Mouse (Mus musculus) embryonic fibroblast, embryonic 13.5 days (primary cell): ENCODE measurements around the gene Cfl1. TPM values are rescaled to one million over a fixed set of nuclear protein-coding genes. Genes with fewer than 3 reads are reported as not detected.

ENCODE experiments used
- H3K27ac ChIP-seq: 2 replicates; pipeline ENCODE4 v1.5.1; 2012; ENCODE audit warnings: low read length, control low read depth, inconsistent platforms; ENCODE audit not compliant: insufficient read depth
- H3K4me1 ChIP-seq: 2 replicates; pipeline ENCODE4 v1.6.1; 2011; ENCODE audit warnings: low read length; ENCODE audit not compliant: control insufficient read depth, insufficient read depth
- H3K4me3 ChIP-seq: 2 replicates; pipeline ENCODE4 v1.5.1; 2011; ENCODE audit warnings: mild to moderate bottlenecking, control low read depth, low read length; ENCODE audit not compliant: insufficient read depth
- CTCF ChIP-seq: IDR thresholded peaks from 2 replicates; pipeline ENCODE4 v1.5.1; 2011; ENCODE audit warnings: mild to moderate bottlenecking, control low read depth, low read length, moderate library complexity, borderline replicate concordance; ENCODE audit not compliant: insufficient read depth
- POLR2A ChIP-seq: IDR thresholded peaks from 2 replicates; pipeline ENCODE4 v1.6.1; 2011; ENCODE audit warnings: low read depth, mild to moderate bottlenecking, control low read depth, low read length, moderate library complexity
- polyA plus RNA-seq: library from polyadenylated mRNA; stranded (reverse); fragments of >200 nt; gene quantifications from 2 replicates; pipeline ENCODE4 v1.2.4, GENCODE M21; 2011; ENCODE audit warnings: low read depth; ENCODE audit not compliant: missing spikeins, insufficient read length

Cfl1 gene
- polyA plus RNA-seq = 1,890 and 1,995 TPM in 2 replicates

DNA sequence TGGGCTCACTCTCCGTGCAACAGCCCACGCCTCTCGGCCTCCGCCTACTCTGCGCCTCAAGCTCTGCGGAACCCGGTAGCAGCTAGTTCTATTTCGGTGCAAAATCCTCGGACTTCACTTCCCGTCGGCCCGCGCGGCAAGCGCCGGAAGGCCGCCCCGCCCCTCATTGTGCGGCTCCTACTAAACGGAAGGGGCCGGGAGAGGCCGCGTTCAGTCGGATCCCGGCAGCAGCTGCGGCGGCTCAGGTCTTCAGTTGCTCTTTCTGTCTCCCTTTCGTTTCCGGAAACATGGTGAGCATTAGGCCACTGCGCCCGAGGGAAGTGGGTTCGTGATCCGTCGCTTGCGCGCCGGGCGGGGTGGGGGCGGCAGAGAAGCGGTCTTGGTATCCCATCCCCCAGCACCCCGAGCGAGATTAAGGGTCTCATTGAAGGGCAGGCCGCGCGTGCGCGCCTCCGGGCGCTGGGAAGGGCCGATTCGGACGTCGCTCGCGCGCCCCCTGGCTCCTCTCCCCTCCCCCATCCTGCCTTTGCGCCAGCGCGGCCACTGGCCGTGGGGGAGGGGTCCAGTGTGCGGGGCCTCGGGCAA, at the start of gene Cfl1:
Gene Cfl1, plus strand, starts transcription at position 143 of the 585 bp plus-strand sequence.
- Histone ChIP-seq H3K27ac (peak within 1 kb of the TSS; percentile 93), H3K4me3 (peak within 1 kb of the TSS; percentile 72), H3K4me1 (peaks cover 4% of the 10 kb centered on the region; the same call in 1 of the 2 replicates)
- no peak for TF ChIP-seq CTCF
- TF ChIP-seq POLR2A = peak; percentile 96

GRCm38 (mm10) chr19:5444371-5444908, 45.8 kb upstream of the Cfl1 start:
- H3K4me3 ChIP-seq = no peak overlapping the region
- TF ChIP-seq CTCF = no peak
- no peak for TF ChIP-seq POLR2A
- peak overlapping the region; percentile 51 for H3K27ac ChIP-seq
- peaks cover 16% of the 10 kb centered on the region for H3K4me1 ChIP-seq

DNA sequence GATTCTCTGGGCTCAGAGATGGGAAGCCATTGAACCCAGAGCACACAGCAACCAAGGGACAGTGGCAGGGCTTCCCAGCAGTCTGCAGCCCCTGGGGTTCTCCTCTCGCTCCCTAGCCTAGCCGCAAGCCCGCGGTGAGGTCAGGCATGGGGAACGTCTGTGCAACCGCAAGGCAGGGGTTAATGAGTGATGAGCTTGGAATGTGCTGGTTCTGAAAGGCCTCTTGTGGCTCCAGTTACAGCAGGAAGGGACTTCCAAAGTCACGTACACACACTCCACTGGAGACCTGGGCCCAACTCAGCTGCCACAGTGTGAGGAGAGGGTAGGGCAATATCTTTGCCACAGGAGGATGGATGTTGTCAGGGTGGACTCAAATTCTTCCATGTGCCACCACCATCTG, 45.3 kb upstream of the Cfl1 start:
- H3K27ac ChIP-seq = peak overlapping the region; percentile 56
- H3K4me1 ChIP-seq = peaks cover 18% of the 10 kb centered on the region
- TF ChIP-seq CTCF (no peak), POLR2A (no peak)
- no peak overlapping the region for H3K4me3 ChIP-seq

- TF ChIP-seq CTCF (no peak), POLR2A (no peak)
- Histone ChIP-seq H3K4me3 (no peak overlapping the region), H3K4me1 (peaks cover 19% of the 10 kb centered on the region), H3K27ac (0 out of 2 replicates have a peak overlapping the region, but pooled peaks have one; percentile 56)
These were observed 44.5 kb upstream of the Cfl1 start for GRCm38 (mm10) chr19:5445747-5446146.

- H3K4me1 ChIP-seq = peaks cover 19% of the 10 kb centered on the region
- H3K4me3 ChIP-seq = peak within 1 kb of the TSS; percentile 65
- H3K27ac ChIP-seq = peak within 1 kb of the TSS; percentile 32; the same call in 1 of the 2 replicates
- no peak for TF ChIP-seq CTCF
- peak; percentile 81 for TF ChIP-seq POLR2A
These were observed 42.5 kb upstream of the Cfl1 start, which contains the start of gene Fosl1 for GRCm38 (mm10) chr19:5447515-5448353. Gene Fosl1 (plus strand): TSS chr19:5447547.

GRCm38 (mm10) chr19:5448354-5449150, 41.7 kb upstream of the Cfl1 start:
- H3K4me3 ChIP-seq = peak overlapping the region; percentile 65
- TF ChIP-seq CTCF (no peak), POLR2A (peak; percentile 59; the same call in 1 of the 2 replicates)

GRCm38 (mm10) chr19:5449673-5450072, 40.6 kb upstream of the Cfl1 start:
- Histone ChIP-seq H3K4me1 (peaks cover 13% of the 10 kb centered on the region), H3K4me3 (peak overlapping the region; percentile 65; the same call in 1 of the 2 replicates), H3K27ac (peak overlapping the region; percentile 34; the same call in 1 of the 2 replicates)
- TF ChIP-seq CTCF (no peak), POLR2A (no peak)

More at GRCm38 (mm10) chr19:5448354-5449150, 41.7 kb upstream of the Cfl1 start:
- Histone ChIP-seq H3K4me1 (peaks cover 19% of the 10 kb centered on the region), H3K27ac (peak overlapping the region; percentile 32; the same call in 1 of the 2 replicates)

DNA sequence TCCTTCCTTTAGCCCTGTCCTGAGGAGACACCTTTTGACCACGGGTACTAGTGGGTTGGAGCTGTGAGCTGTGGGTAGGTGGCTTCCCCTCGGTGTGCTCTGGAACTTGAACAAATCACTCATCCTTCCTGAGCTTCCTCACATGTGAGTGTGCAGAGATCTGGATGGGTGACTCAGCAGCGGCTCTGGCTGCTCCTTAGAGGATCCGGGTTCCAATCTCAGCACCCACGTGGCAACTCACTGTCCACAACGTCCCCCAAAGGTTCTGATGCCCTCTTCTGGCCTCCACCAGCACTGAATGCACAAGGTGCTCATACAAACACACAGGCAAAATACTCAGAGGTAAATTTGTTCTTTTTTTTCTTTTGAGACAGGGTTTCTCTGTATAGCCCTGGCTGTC, 38.5 kb upstream of the Cfl1 start:
- Histone ChIP-seq H3K4me1 (peaks cover 11% of the 10 kb centered on the region; the same call in 1 of the 2 replicates), H3K27ac (no peak overlapping the region), H3K4me3 (no peak overlapping the region)
- TF ChIP-seq POLR2A (no peak), CTCF (no peak)

- peak overlapping the region; percentile 70; the same call in 1 of the 2 replicates for H3K4me3 ChIP-seq
- H3K27ac ChIP-seq = no peak overlapping the region
- peaks cover 15% of the 10 kb centered on the region; the same call in 1 of the 2 replicates for H3K4me1 ChIP-seq
- TF ChIP-seq POLR2A (no peak), CTCF (no peak)
These were observed 35.2 kb upstream of the Cfl1 start for GRCm38 (mm10) chr19:5455037-5455436.
